Mouse (Mus musculus) hindbrain, postnatal 0 days (tissue): ENCODE results near the gene Slit2. TPM values are rescaled to one million over a fixed set of nuclear protein-coding genes. Genes with fewer than 3 reads are reported as not detected.

Source experiments
- ATAC-seq: fragments of 200-750 bp; cut with Nextera tagmentation; 2 replicates; pipeline ENCODE4 v1.8.0; 2017; ENCODE audit warnings: mild to moderate bottlenecking, moderate TSS enrichment, moderate library complexity
- DNase-seq: peaks from one replicate; pipeline ENCODE4 v3.0.0-alpha.2; 2015; ENCODE audit warnings: low spot score
- H3K27ac ChIP-seq: fragments of 300-500 bp; sonication (generic); 2 replicates; pipeline ENCODE4 v1.5.1; 2014; ENCODE audit warnings: mild to moderate bottlenecking
- H3K27me3 ChIP-seq: fragments of 300-500 bp; sonication (generic); 2 replicates; pipeline ENCODE4 v1.6.1; 2014; ENCODE audit warnings: low read length, mixed read lengths; ENCODE audit not compliant: insufficient read depth
- H3K36me3 ChIP-seq: fragments of 300-500 bp; sonication (generic); 2 replicates; pipeline ENCODE4 v1.6.1; 2014; ENCODE audit warnings: low read length, mixed read lengths; ENCODE audit not compliant: insufficient read depth
- H3K4me1 ChIP-seq: fragments of 300-500 bp; sonication (generic); 2 replicates; pipeline ENCODE4 v1.6.1; 2014; ENCODE audit warnings: antibody characterized with exemption, low read length, mixed read lengths; ENCODE audit not compliant: insufficient read depth
- H3K4me2 ChIP-seq: fragments of 300-500 bp; sonication (generic); 2 replicates; pipeline ENCODE4 v1.6.1; 2014; ENCODE audit warnings: low read depth, mild to moderate bottlenecking, low read length, moderate library complexity, mixed read lengths
- H3K4me3 ChIP-seq: fragments of 300-500 bp; sonication (generic); 2 replicates; pipeline ENCODE4 v1.5.1; 2014; ENCODE audit warnings: low read length
- H3K9ac ChIP-seq: fragments of 300-500 bp; sonication (generic); replicated peaks from 2 replicates; pipeline ENCODE4 v1.6.1; 2014; ENCODE audit warnings: mild to moderate bottlenecking, low read length, moderate library complexity, mixed read lengths
- H3K9me3 ChIP-seq: fragments of 300-500 bp; sonication (generic); 2 replicates; pipeline ENCODE4 v1.6.1; 2016; ENCODE audit warnings: low read length, mixed read lengths
- CTCF ChIP-seq: IDR thresholded peaks from 2 replicates; pipeline ENCODE4 v1.5.1; 2016; ENCODE audit warnings: antibody characterized with exemption, control low read depth, low read depth
- WGBS: fragments of 180-500 bp; shearing (Covaris S2); extraction: QIAGEN DNeasy Blood & Tissue Kit; methylation state at CpG from one replicate; pipeline ENCODE4 v1.1.7; 2014; 5-methylcytosine and 5-hydroxymethylcytosine counted together
- polyA plus RNA-seq: library from polyadenylated mRNA; unstranded; fragments of >200 nt; fragmentation: Nextera tagmentation; extraction: Ambion mirVana; gene quantifications from 2 replicates; pipeline ENCODE4 v1.2.1, GENCODE M21; 2015
- total RNA-seq: library from RNA; depleted of rRNA; stranded (reverse); fragments of >200 nt; gene quantifications from 2 replicates; pipeline ENCODE4 v1.2.3, GENCODE M21; 2014; rRNA removed

Gene Slit2
- 35.7 and 38.8 TPM in 2 replicates for total RNA-seq
- 10.5 and 13.1 TPM in 2 replicates for polyA plus RNA-seq

- WGBS, result 1% methylated on average over 66 of the region's 66 CpGs
- peak within 1 kb of the TSS; percentile 32; the same call in 1 of the 2 replicates for H3K27ac ChIP-seq
- ATAC-seq (peak; percentile 81), DNase-seq (peak; percentile 86)
- H3K27me3 ChIP-seq, result no peaks in the 10 kb centered on the region
- H3K4me3 ChIP-seq, result peak within 1 kb of the TSS; percentile 53
- no peak for TF ChIP-seq CTCF
- H3K4me2 ChIP-seq, result peak within 1 kb of the TSS; percentile 96
- no peaks in the 10 kb centered on the region for H3K36me3 ChIP-seq
- 0 out of 2 replicates have a peak, but pooled peaks cover 4% of the 10 kb centered on the region for H3K4me1 ChIP-seq
- H3K9ac ChIP-seq, result peak within 1 kb of the TSS; percentile 51
- no peaks in the 10 kb centered on the region for H3K9me3 ChIP-seq
These were observed at the start of gene Slit2 for GRCm38 (mm10) chr5:47982941-47983701. Gene Slit2, plus strand, starts transcription at chr5:47983138.

DNA sequence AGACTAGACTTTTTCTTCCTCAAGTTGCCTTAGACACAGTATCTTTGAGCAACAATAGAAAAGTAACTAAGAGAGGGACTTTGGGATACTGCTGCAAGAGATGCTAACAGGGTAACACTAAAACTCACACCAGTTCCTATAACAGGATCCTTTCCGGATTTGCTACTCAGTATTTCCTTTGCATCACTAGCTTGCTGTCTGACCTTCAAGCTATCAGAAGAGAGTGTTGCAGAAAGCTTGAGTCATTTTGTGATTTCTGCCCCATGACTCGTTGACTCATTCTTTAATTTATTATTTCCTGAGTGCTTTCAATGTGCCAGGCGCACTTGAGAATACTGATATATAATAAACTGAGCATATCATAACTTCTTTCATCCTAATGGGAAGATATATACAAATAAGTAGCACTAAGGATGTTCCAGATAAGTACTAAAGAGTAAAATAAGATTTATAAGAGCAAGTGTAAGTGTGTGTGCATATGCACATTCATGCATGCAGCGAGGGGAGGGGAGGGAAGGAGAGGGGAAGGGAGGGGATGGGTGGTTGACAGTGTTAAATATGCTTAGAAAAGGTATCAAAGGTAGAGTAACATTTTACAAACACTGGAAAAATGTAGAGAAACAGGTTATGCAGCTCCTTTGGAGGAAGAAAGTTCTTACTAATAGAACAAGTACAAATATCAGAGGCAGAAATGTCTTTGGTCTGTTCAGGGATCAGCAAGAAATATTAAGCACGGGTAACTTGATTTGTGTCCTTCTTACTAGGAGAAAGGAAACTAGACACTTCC lies 44.2 kb upstream of the Slit2 start:
- Histone ChIP-seq H3K27ac (no peak overlapping the region), H3K36me3 (no peaks in the 10 kb centered on the region), H3K4me3 (no peak overlapping the region), H3K9me3 (no peaks in the 10 kb centered on the region), H3K9ac (no peak overlapping the region), H3K27me3 (no peaks in the 10 kb centered on the region), H3K4me2 (no peak overlapping the region), H3K4me1 (no peaks in the 10 kb centered on the region)
- 87% methylated on average over 5 of the region's 5 CpGs for WGBS
- no peak for TF ChIP-seq CTCF
- DNase-seq, result no peak
- ATAC-seq, result no peak

- DNase-seq (no peak), ATAC-seq (no peak)
- Histone ChIP-seq H3K4me2 (no peak overlapping the region), H3K4me3 (no peak overlapping the region), H3K9me3 (no peaks in the 10 kb centered on the region), H3K27me3 (no peaks in the 10 kb centered on the region), H3K4me1 (no peaks in the 10 kb centered on the region), H3K9ac (no peak overlapping the region), H3K36me3 (no peaks in the 10 kb centered on the region), H3K27ac (no peak overlapping the region)
- no peak for TF ChIP-seq CTCF
- 69% methylated on average over 1 of the region's 1 CpGs for WGBS
These were observed 26.5 kb upstream of the Slit2 start for GRCm38 (mm10) chr5:47956451-47956850.

DNA sequence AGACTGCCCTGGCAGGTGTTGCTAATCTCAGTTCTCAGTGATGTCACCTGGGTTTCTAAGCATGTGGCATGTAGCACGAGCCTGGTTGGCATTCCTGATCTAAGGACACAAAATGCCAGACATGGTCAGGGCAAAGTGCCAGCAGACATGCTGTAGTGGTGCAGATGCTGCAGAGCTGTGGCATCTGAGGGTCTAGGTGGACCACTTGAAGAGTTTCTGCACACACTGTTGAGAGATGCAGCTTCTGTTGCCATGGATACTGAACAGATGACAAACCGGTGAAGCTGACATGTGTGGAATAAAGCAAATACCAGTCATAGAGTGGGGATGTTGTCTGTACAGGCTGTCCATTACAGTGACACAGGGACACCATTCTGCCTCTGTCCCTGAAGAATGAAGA lies 7.1 kb upstream of the Slit2 start:
- H3K4me2 ChIP-seq, result no peak overlapping the region
- H3K4me1 ChIP-seq, result no peaks in the 10 kb centered on the region
- H3K27me3 ChIP-seq, result no peaks in the 10 kb centered on the region
- no peaks in the 10 kb centered on the region for H3K9me3 ChIP-seq
- H3K4me3 ChIP-seq, result no peak overlapping the region
- ATAC-seq, result peak; percentile 74
- H3K27ac ChIP-seq, result no peak overlapping the region
- no peak for TF ChIP-seq CTCF
- no peaks in the 10 kb centered on the region for H3K36me3 ChIP-seq
- no peak overlapping the region for H3K9ac ChIP-seq
- WGBS, result 43% methylated on average over 2 of the region's 2 CpGs
- DNase-seq, result peak; percentile 51

DNA sequence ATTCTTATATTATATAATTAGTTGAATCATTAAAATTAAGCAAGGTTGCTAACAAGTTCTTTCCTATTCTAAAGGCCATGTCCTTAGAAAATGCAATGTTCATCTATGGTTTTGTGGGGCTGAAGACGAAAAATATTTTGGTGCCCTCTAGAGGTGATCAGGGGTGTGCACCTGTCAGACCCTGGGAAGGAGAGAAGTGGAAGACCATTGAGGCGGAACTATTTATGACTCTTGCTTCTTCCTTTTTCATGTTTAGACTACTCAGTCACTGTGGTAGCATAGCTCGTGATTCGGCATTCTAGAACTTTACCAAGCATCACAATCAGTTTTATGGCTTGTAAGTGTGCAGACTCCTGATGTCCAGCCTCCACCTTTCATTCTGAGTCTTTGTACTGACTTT lies 3.6 kb upstream of the Slit2 start:
- Histone ChIP-seq H3K4me3 (no peak overlapping the region), H3K9ac (no peak overlapping the region), H3K27ac (no peak overlapping the region), H3K4me1 (0 out of 2 replicates have a peak, but pooled peaks cover 3% of the 10 kb centered on the region), H3K36me3 (no peaks in the 10 kb centered on the region), H3K27me3 (no peaks in the 10 kb centered on the region), H3K4me2 (no peak overlapping the region), H3K9me3 (no peaks in the 10 kb centered on the region)
- peak; percentile 65 for TF ChIP-seq CTCF
- WGBS, result 51% methylated on average over 4 of the region's 4 CpGs
- no peak for ATAC-seq
- peak; percentile 55 for DNase-seq

- Histone ChIP-seq H3K36me3 (no peaks in the 10 kb centered on the region), H3K4me2 (no peak overlapping the region), H3K27me3 (no peaks in the 10 kb centered on the region), H3K9me3 (no peaks in the 10 kb centered on the region), H3K27ac (no peak overlapping the region), H3K4me1 (0 out of 2 replicates have a peak, but pooled peaks cover 4% of the 10 kb centered on the region), H3K4me3 (no peak overlapping the region), H3K9ac (no peak overlapping the region)
- TF ChIP-seq CTCF, result peak; percentile 47
- ATAC-seq (no peak), DNase-seq (peak; percentile 51)
- 35% methylated on average over 5 of the region's 5 CpGs for WGBS
These were observed 2.5 kb upstream of the Slit2 start for GRCm38 (mm10) chr5:47980459-47980858.
